Mouse (Mus musculus) kidney, adult 11 months (tissue): ENCODE measurements around the gene Ahcyl2.
"Not testable (repeated sequence)": the region's sequence is repeated elsewhere in the genome, so short reads cannot be mapped to it uniquely, and the experiment has no call there.

Source experiments
- DNase-seq: peaks from one replicate; pipeline ENCODE4 v3.0.0; 2022

The Ahcyl2 gene

GRCm38 (mm10) chr6:29767813-29768660, at the start of gene Ahcyl2:
Gene Ahcyl2 (plus strand): TSS chr6:29768011.
- peak; percentile 97 for DNase-seq

- no peak for DNase-seq
Measured at GRCm38 (mm10) chr6:29718894-29719329, 48.9 kb upstream of the Ahcyl2 start.

- no peak for DNase-seq
Measured at GRCm38 (mm10) chr6:29721890-29722289, 45.9 kb upstream of the Ahcyl2 start.

DNA sequence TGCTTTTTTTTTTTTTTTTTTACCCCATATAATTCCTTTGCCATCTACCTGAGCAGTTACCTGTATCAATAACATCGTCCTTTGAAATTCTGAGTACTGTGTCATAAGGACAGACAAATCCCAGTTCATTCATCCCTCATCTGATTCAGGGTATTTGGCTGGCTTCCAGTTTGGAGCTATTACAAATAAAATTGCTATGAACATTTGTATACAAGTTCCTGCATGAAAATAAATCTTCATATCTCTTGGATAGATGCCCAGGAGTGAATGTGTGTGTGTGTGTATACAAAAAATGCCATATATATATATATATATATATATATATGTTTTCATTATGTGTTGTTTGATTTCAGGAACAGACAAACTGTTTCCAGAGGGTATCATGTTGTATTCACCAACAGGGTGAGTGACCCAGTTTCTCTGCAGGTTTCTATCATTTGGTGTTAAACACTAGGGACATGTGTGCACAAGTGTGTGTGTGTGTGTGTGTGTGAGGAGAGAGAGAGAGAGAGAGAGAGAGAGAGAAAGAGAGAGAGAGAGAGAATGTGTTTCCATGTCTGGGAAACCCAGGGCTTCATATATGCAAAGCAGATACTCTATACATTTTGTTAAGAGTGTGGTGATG, 41.1 kb upstream of the Ahcyl2 start:
- DNase-seq: no peak

DNA sequence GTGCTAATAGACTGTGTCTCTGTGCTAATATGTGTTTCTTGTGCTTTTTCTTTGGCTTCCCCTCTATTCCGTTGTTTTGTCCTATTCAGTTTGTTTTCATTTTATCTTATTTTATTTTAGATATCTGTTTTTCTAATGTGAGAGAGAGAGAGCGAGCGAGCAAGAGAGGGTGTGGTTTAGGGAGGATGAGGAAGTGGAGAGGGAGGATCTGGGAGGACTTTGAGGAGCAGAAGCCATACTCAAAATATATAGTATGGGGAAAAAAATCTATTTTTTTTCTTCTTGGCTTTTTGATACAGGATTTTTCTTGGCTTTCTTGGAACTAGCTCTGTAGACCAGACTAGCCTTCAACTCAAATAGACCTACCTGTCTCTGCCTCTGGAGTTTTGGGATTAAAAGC, 39.8 kb upstream of the Ahcyl2 start:
- DNase-seq: no peak

GRCm38 (mm10) chr6:29729491-29729890, 38.3 kb upstream of the Ahcyl2 start:
- no peak for DNase-seq

- peak; percentile 68 for DNase-seq
Measured at GRCm38 (mm10) chr6:29735336-29735688, 32.5 kb upstream of the Ahcyl2 start, which contains the start of gene Smo. Gene Smo (plus strand): TSS chr6:29735503.

- peak; percentile 48 for DNase-seq
Measured at GRCm38 (mm10) chr6:29735689-29736451, 31.9 kb upstream of the Ahcyl2 start.

- no peak for DNase-seq
Measured at GRCm38 (mm10) chr6:29736610-29737458, 31.0 kb upstream of the Ahcyl2 start.

GRCm38 (mm10) chr6:29751466-29752152, 16.2 kb upstream of the Ahcyl2 start:
- DNase-seq: no peak

GRCm38 (mm10) chr6:29753336-29753735, 14.5 kb upstream of the Ahcyl2 start:
- DNase-seq: no peak

GRCm38 (mm10) chr6:29756001-29756400, 11.8 kb upstream of the Ahcyl2 start:
- DNase-seq: no peak

- no peak for DNase-seq
Measured at GRCm38 (mm10) chr6:29756476-29756875, 11.3 kb upstream of the Ahcyl2 start.

DNA sequence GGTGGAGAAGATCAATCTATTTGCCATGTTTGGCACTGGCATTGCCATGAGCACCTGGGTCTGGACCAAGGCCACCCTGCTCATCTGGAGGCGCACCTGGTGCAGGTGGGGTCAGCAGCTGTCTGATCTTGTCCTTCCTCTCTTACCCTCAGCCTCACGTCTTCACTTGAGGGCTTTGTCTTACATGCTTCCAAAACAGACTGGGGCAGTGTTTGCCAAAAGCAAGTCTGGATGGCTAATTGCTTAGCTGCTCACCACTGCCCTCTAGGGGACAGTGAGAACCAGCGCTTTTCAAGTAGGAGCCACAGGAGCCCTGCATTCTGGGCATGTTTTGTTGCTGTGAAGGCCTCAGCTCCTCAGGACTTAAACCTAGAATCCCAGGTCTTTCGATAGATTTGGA, 9.4 kb upstream of the Ahcyl2 start:
- peak; percentile 55 for DNase-seq

GRCm38 (mm10) chr6:29759012-29759679, 8.7 kb upstream of the Ahcyl2 start:
- DNase-seq: peak; percentile 34

GRCm38 (mm10) chr6:29760397-29760796, 7.4 kb upstream of the Ahcyl2 start:
- DNase-seq: not testable (repeated sequence)

DNA sequence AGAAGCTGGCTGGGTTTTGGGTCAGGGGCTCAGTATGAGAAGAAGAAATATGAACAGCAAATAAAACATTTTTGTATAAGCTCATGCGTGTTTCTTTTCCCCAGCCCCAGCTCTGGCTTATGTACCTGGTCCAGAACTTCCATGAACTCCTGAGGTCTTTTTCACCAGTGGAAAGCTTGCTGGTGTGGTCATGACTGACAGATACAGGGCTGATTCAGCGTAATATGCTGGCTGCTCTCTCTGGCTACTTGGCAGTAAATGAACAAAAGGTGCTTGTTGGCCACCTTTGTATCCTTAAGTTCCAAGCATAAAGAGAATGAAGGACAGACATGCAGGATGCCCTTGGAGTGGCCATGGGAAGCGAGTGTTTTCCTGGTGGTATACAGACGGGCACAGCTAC, 6.5 kb upstream of the Ahcyl2 start:
- DNase-seq: no peak

- DNase-seq: peak; percentile 61
Measured at GRCm38 (mm10) chr6:29762524-29762923, 5.3 kb upstream of the Ahcyl2 start.

GRCm38 (mm10) chr6:29766874-29767273, 937 bp upstream of the Ahcyl2 start:
- no peak for DNase-seq

DNA sequence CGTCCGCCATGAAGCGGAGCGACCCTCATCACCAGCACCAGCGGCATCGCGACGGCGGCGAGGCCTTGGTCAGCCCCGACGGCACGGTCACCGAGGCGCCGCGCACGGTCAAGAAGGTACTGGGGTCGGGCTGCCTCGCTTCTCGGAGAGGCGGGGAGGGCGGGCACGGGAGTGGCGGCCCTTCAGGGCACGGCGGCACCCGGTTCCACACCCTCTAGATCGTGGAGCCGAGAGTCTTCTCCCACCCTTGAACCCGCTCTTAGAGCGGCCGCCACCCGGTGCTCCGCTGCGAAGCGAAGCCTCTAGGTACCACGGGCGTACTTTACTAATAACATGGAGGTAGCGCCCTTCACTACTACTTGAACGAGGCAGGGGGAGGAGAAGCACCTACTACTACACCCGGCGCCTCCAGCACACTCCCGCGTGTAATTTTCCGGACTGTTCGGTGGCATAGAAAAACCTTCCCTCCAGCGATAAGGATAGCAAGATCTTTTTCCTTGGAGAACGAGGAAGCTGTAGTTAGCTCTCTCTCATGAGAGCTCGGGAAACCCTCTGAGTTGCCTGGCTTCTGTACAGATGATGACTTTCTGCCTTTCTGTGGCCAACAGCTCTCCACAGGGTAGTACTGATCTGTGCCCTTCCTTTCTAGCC, 1.1 kb downstream of the Ahcyl2 start:
- DNase-seq: peak; percentile 50
